Mouse (Mus musculus): ENCODE results near the gene Etv5.

Etv5 gene

DNA sequence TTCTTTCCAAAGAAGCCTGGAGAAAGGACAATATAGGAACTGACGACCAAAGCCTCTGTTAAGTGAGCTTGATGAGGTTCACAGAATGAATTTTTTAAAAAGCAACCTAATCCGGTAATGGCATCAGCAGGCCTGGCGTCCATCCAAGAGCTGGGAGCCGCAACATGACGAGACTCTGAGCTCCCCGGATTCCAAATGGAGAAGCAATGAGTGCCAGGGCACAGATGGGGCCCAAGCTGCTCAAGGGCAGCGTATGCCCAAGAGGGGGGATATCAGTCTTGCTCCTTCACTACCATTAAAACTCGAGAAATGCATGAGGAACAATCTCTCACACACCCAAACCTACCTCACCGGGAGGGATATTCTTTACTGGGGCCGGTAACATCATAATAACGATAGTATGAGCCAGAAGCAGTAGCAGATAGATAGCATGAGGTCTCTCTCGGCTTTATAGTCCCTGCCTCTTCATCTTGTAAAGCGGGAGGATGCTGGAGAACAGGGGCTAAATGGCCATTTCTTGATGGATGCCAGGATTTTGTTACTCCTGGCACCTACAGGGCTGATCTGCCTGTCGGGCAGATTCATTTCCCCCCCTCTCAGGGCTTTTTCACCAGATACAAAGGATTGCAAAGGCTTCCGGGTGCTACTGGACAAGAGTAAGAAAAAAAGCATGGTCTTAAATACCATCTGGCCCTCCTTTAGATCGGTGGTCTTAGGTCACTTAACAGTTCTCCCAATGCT, 9.1 kb downstream of the Etv5 start:
- DNase-seq (ENCODE audit: extremely low spot score) = no peak

DNA sequence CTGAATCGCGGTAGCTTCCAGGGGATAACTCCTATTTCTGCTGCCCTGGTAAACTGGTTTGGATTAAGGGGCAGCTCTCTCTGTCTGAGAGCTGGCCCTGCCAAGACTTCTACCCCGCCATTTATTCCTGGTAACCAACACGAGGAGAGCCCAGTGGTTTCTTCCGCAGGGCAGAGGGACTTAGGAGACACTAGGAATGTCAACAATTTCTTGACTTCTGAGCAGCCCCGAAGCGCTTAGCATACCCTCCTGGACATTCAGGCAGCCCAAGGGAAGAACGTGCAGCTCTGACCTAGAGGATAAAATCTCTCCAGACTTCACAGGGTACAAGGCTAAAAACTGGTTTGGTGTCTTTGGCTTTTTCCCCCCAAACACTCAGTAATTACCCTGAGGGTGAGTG, 10.1 kb downstream of the Etv5 start:
- no peak for DNase-seq (ENCODE audit: extremely low spot score)

DNA sequence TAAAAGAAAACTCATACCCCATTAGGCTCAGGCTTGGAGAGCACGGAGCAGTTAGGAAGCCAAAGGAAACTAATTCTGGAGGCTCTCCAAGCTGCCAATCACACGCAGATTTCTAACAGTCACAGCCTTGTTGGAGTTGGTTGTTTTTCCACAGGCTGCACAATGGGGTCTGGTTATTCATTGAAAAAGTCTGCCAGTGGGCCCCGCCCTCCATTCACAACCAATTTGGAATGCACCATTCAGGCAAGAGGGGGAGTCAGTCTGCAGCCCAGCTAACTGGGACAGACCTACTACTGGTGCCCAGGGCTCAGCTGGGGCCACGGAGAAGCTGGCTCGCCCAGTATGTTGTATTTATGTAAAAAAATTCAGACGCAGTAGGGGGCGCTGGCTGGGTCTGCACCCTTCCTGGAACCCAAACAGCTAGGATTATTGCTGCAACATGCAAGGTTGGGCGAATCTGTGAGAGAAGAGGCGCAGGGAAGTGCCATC, 10.6 kb downstream of the Etv5 start:
- peak; percentile 91 for DNase-seq (ENCODE audit: extremely low spot score)

DNA sequence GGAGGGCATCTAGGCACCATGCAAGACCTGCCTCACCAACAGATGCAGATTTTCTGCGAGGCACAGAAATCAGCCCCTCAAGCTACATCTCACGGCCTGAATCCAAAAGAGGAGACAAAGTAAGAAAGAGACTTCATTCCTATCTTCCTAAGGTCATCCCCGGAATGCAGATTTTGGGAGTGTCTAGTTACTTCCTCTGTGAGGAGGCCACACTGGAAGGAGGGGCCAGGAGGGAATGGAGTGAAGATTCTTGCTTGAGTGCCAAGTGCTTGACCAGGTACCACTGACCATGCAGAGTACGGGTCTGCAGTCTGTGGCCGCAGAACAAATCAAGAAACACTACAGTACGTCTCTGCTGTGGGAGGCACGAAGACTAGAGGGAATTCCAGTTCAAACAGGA, 12.7 kb downstream of the Etv5 start:
- no peak for DNase-seq (ENCODE audit: extremely low spot score)

GRCm38 (mm10) chr16:22422256-22422655, 17.3 kb downstream of the Etv5 start:
- no peak for DNase-seq (ENCODE audit: extremely low spot score)

GRCm38 (mm10) chr16:22417931-22418330, 21.6 kb downstream of the Etv5 start:
- DNase-seq (ENCODE audit: extremely low spot score) = no peak

- DNase-seq (ENCODE audit: extremely low spot score) = no peak
These were observed 22.5 kb downstream of the Etv5 start for GRCm38 (mm10) chr16:22417044-22417443.

DNA sequence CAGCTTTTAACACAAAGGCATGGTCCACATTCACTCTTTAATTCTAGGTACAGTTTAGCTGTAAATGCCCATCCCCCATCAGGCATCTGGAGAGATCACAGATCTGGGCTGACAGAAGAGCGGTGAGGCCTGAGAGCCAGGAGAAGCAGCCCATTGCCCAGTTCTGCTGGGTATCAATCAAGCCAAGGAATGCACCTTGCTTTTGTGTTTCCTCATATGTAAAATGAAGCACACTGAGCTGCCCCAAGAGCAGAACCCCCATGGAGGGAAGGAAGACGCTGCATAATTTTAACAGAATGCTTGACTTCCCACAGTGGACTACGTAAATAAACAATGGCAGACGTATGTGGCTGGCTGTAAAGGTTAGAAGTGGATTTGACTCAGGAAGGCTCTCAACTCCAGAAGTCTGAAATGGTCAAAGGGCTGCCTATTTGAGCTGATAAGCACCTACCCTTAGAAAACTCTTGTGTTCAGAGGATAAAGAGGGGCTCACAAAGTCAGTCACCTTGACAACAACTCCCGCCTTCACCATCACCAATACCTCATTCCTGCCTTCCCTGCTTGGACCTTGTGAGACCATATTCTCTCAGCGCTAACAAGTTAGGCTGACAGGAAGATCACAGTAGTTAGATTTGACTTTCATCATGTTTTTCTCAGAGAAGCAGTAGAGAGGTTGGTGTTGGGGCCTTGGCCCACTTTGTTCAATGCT, 23.2 kb downstream of the Etv5 start:
- DNase-seq (ENCODE audit: extremely low spot score) = no peak

DNA sequence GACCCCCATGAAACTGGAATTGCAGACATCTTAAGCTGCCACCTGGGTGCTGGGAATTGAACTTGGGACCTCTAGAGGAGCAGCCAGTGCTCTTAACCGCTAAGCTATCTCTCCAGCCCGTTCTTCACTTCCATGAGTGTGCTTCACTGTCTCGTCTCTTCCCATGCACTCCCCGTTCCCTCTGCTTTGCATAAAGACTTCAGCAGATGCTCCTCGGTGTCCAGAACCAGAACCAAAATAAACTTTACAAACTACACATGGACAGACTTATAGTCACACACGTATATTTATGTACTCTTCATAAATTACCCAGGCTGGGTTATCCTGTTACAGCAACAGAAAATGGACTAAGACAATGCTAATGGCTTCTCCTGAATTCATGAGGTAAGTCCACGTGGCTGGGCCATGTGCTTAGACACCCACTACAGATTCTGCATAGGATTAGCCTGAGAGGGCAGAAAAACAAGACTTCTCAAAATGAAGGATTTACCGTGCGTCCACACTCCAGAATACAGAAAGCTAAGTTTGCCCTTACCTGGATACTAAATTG, 25.2 kb downstream of the Etv5 start:
- no peak for DNase-seq (ENCODE audit: extremely low spot score)

DNA sequence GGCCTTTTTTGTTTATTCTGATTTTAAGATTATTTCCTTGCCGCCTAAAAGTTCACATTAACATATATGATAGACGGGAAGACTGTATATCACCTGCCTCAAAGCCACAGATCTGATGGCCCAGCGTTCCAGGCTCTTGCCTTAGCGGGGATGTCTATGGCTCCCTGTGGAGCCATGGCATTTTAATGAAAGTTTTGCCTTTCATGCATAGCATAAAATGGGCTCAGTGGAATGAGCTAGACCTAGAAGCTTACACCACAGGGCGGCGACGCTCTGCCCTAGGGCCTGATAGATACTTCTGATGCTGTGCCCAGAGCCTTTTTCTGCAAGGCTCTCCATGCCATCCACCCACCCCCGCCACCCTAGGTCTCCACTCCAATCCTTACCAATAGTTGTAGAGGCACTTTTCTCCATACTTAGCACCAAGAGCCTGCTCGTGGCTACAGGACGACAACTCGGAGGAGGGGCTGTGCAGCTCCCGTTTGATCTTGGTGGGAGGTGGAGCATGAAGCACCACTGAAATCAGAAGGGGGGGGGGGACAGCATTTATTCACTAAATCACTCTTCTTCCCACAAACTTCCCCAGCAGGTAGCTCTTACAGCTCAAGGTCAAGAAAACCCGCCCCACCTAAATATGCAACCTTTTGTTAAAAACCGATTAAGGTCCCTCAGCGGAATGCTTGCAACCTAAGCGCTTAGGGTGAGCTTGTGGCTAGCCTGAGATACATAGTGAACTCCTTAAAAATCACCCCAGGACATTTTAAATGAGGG, 26.9 kb downstream of the Etv5 start:
- DNase-seq (ENCODE audit: extremely low spot score) = no peak

GRCm38 (mm10) chr16:22411764-22412163, 27.8 kb downstream of the Etv5 start:
- no peak for DNase-seq (ENCODE audit: extremely low spot score)

DNA sequence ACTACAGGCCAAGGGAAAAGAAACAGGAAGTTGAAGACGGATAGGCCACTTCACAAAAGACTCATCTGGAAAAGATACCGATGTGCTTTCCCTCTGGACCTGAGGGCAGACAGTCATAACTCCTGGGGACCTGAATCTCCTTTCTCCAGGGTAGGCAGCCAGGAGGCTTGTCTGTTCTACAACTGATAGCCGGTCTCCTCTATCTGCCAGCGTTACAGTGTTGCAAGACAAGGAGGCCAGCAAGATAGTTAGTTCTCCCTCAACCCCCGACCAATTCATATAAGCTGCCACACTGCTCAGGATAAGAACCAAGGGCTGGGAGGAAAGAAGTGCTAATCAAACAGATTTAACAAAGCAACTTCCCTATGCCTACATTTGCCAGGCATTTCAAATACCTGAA, 29.5 kb downstream of the Etv5 start:
- no peak for DNase-seq (ENCODE audit: extremely low spot score)

GRCm38 (mm10) chr16:22408642-22409360, 30.7 kb downstream of the Etv5 start:
- no peak for DNase-seq (ENCODE audit: extremely low spot score)

DNA sequence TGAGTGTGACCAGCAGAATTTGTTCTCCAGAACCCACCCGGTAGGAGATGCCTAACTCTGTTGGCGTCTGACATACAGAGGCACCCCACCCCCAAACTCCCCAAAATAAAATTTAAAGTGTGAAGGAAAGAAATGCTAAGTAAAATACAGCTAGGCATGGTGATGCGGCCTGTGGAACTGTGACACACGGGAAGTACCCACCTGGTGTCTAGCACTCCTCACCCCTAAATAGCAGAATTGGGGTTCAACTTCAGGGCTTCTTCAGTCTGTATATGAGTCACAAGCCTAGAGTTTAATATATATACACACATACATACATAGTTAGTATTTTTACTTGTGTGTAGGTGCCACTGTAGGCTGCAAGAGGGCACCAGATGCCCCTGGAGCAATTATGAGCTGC, 32.8 kb downstream of the Etv5 start:
- DNase-seq (ENCODE audit: extremely low spot score) = no peak

DNA sequence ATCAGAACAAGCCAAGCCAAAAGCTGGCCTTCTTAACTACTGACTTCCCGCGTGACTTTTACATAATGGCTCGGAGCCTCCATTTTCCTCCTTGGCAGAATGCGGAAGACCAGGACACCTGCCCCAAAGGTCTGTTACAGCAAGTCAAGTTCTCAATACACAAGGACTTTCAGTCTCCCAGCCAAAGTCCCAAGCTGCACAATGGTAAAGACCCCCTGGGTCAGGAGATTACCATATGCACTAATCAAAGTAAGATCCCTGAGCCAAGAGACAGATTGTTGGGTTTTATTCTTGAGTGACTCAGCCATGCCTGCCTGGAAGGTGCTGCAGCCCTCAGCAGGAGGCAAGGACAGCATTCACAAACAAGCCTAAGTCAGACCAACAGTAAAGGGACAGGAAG, 33.5 kb downstream of the Etv5 start:
- DNase-seq (ENCODE audit: extremely low spot score) = no peak

GRCm38 (mm10) chr16:22405492-22405891, 34.0 kb downstream of the Etv5 start:
- DNase-seq (ENCODE audit: extremely low spot score) = no peak

DNA sequence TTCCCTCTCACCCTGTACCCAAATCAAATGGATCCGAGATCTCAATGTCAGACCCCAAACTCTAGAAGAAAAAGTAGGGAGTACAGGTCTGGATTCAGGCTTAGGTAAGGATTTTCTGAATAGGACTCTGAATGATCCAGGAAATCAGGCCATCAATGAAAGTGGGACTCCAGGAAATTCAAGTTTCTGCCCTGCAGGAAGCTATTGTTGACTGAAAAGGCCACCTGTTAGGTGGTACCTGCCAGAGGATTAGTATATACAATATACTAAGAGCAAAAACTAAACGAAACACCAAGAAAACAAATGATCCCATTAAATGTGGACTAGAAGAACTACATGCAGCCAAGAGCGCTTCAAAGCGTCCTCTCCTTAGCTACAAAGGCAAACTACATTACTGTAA, 35.8 kb downstream of the Etv5 start:
- DNase-seq (ENCODE audit: extremely low spot score) = no peak

DNA sequence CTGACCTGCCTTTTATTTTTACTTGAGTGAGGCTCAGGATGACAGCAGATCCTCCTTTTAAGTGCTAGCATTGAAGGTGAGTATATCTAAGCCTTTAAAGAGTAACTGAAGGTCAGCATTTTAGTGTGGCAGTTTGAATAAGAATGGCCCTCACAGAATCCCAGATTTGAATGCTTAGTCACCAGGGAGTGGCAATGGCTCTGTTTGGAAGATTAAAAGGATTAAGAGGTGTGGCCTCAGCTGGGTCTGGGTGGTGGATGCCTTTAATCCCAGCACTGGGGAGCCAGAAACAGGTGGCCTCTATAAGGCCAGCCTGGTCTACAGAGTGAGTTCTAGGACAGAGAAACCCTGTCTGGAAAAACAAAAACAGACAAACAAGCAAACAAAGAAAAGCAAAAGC, 36.9 kb downstream of the Etv5 start:
- DNase-seq (ENCODE audit: extremely low spot score) = no peak

DNA sequence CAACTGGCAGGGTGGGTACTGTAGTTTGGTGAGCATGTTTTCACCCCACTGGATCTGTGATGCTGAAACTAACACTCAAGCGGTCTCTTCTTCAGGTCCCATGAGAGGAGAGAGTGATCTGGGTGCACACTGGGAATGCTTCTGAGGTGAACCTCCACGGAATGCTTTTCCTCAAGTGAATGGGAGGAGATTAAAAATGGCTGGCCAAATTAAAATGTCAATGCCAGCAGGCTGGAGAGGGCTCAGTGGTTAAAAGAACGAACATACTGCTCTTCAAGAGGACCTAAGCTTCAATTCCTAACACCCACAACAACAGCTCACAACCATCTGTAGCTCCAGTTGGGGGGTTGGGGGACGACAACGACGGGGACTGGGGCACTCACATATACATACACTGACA, 39.3 kb downstream of the Etv5 start:
- DNase-seq (ENCODE audit: extremely low spot score) = no peak

DNA sequence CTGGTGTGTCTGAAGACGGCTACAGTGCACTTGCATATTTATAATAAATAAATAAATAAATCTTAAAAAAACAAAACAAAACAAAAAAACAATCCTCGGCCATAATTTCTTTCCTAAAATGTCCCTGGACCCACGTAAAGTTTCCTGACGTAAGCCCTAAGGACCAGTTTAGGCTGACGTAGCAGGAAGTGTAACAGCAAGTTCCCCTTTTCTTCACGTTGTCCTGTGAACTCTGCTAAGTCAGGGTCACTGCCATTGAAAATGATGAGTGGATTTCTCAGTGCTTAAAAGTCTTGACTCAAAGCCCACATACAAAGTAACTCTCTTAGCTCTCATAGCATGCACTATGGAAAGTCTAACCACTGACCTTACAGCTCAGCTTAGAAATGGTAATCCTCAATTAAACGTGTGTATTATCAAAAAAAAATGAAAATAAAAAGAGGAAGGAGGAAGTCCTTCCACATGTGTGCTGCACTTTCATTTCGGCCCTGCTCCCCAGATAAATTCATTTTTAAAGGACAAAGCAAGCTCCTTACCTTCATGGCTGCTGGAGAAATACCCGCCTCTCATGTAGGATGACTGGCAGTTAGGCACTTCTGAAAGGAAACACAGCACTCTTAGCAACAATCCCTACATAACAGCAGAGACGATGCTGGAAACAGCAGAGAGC, 40.6 kb downstream of the Etv5 start:
- no peak for DNase-seq (ENCODE audit: extremely low spot score)

- DNase-seq (ENCODE audit: extremely low spot score) = no peak
These were observed 41.2 kb downstream of the Etv5 start for GRCm38 (mm10) chr16:22398354-22398753.
